Mouse (Mus musculus) brain, embryonic 14.5 days (tissue): ENCODE measurements around the gene Xrcc4.

ENCODE experiments used
- CTCF ChIP-seq: fragments of 200-500 bp; IDR thresholded peaks from 2 replicates; pipeline ENCODE4 v1.5.1; 2012; ENCODE audit warnings: inconsistent platforms, mild to moderate bottlenecking, moderate library complexity, borderline replicate concordance; ENCODE audit not compliant: insufficient read depth, insufficient read length; ENCODE audit errors: extremely low read depth
- POLR2A ChIP-seq: fragments of 200-500 bp; IDR thresholded peaks from 2 replicates; pipeline ENCODE4 v1.6.1; 2012; ENCODE audit warnings: mild to moderate bottlenecking, inconsistent platforms, borderline replicate concordance; ENCODE audit not compliant: poor library complexity, insufficient read depth, insufficient read length, severe bottlenecking; ENCODE audit errors: extremely low read depth

DNA sequence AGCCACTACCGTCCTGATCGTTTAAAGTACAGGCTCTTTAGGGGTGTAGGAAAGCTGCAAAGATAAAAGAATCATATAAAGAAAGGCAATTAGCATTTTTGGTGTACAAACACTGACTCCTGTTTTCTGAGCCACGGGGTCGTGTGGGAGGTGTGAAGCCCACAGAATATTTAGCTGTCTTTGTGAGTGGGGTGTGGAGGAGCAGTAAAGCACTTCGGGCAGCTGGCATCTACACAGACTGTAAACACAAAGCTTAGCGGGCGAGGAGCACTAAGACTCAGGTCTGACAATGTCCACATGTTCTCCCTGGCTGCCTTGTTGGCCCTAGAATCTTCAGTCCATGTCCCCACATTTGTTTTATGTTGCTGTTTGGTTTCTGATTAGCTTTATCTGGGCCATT is 16.7 kb upstream of the Xrcc4 start:
- TF ChIP-seq CTCF (no peak), POLR2A (no peak)
